Mouse (Mus musculus) cerebellum, postnatal 36 days (tissue): ENCODE measurements around the gene Gfi1b.

Source experiments
- DNase-seq, 2 experiments: peaks; one replicate each; pipeline ENCODE4 v3.0.0; 2021 to 2022; ENCODE audit warnings: mixed read lengths in 2 of 2

Gfi1b gene

DNA sequence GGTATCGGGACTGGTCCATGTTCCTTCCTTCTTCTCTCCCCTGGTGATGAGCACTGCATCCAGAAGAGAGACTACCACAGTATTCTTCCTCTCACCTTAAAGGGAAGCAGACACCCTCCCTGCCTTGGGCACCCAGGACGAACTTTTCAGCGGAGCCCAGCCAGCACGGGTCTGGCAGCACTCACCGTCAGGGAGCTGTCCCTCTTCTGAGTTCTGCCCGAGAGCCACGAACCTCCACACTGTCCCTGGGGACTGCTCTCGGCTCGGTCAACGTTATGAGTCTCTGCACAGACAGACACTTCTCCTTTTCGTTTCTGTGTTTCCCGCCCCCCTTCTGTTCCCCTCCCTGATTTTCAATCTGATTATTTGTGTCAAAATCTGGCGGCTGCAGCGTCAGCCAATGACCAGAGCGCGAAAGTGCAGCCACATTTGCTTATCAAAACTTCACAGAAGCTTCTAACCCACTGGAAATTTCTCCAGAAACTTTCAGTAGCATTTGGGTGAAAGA is at the start of gene Gfi1b:
Gene Gfi1b, minus strand, starts transcription at position 319 of the 508 bp plus-strand sequence.
- no peak for DNase-seq

DNA sequence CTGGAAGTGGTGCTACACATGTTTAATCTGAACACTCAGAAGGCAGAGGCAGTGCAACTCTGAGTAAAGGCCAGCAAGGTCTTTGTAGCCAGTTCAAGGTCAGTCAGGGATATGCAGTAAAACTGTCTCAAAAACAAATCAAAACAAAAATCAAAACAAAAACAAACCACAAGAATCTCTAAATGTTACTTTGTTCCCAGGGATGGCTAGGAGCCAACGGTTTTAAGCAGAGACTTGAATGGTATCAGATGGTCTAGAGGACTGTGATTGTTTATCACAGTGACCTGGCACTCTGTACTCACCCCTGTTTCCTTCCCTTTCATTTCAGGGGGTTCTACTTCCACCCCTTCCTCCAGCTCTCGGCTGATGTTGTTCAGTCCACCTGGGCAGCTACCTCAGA is 49.7 kb upstream of the Gfi1b start:
- DNase-seq: no peak

DNA sequence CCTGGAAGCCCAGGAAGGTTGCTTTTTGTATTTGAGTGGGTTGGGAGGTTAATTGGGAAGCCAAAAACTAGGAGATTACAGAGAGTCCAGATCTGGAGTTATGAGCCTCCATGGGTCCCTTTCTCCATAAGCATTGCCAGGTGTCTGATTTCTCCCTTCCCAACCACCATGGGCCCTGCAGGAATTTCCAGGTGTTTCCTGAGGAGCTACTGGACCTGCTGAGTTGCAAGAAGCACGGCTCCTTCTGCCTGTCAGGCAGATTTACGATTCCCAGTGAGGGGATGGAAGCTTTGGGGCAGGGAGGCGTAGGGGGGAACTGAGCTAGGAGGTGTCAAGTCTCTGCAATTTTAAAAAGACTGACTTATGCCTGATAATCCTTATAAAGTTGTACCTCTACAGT is 44.0 kb upstream of the Gfi1b start:
- DNase-seq: no peak

DNA sequence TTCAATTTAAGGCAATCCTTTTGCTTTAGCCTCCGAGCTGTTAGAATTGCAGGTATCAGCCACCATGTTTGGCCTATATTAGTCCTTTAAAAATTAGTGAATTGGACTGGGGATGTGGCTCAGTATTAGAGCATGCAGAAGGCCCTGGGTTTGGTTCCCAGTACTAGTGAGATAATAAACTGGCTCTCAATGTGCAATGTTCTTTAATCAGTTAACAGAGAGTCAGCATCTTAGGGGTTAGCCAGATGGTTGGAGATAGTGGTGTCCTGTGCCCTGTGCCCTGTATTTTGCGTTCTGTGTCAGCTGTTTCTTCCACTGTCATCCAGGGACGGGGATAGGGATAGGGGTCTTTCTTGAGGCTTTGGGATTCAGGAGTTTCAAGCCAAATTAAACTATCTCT is 41.1 kb upstream of the Gfi1b start:
- no peak for DNase-seq

DNA sequence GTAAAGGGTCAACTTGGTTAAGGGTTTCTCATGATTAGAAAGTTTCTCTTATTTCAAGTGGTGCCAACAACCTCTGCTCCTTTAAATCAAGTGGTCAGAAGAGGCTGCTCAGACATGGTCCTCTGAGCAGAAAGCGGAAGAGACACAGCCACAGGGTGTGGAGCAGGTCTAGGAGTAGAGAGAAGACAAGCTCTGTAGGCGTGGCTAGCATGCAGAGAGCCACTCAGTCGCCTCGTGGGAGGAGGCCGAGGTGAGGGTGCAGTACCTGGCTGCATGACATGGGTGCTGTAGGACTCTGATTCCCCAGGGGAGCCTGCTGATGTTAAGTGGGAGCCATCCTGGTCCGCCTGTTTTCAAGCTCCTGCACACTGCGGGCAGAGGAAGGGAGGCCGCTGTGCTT is 34.4 kb upstream of the Gfi1b start:
- no peak for DNase-seq

DNA sequence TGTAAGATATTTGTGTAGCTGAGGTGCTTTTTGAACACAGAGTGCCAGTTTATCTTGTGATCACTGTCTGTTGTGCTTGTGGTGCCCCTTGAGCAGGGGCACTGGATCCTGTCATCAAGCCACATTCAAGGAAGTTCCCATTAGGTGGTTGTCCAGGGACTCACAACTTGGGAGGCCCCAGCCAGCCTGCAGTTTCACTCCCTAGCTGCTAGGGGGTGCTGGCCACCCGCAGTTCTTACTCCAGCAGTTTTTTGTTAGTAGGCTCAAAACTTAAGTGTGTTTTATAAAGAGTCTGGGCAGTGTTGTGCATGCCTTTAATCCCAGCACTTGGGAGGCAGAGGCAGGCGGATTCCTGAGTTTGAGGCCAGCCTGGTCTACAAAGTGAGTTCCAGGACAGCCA is 32.5 kb upstream of the Gfi1b start:
- no peak for DNase-seq

DNA sequence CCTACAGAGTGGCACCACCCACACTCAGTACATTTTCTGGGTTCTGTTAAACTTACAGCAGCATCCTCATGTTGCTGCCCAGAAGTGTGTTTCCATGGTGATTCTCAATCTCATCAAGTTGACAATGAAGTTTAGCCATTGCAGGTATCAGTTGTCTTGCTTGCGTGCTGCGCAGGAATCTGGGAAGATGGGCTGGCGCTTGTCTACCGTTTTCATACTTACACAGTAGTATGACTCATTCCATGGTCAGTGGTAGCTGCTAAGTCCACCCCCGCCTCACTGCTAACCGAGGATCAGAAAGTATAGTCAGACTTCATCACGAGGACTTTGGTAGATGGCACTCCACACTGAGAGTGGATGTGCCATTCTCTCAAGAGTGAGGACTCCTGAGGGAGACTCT is 31.6 kb upstream of the Gfi1b start:
- no peak for DNase-seq

DNA sequence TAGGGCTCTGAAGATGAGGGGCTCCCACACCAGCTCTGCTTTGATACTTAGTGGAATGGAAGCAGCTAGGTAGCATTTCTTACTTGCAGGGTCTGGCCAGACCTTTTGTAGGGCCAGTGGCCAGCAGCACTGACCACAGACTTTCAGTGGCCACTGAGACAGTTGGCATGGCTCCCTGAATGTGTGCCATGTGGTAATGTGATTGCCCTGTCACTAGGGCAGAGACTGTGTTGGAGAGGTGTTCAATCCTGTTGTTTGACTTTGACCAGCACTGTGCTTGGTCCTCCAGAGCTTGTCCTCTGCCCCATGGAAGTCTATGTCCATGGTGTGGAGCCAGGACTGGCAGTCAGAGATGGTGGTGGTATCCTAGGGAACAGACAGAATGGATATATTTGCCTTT is 28.7 kb upstream of the Gfi1b start:
- peak; percentile 40 for DNase-seq

DNA sequence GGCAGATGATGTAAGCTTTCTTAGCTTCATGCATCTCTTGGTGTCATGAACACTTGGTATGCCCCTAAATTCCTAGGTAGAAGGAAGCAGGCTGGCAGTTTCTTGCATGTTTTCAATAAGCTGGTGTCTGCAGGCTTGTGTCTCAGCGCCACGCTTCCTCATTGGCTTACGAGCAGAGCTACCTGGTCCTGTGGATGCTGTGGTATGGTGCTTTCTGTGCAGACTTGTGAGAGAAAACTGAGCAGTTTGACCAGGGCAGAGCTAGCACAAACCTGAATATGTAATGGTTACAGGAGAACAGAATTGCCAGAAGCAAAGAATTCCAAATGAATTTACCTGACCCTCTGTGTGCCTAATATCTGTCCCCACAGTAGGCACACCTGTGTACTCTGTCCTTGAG is 21.3 kb upstream of the Gfi1b start:
- no peak for DNase-seq

DNA sequence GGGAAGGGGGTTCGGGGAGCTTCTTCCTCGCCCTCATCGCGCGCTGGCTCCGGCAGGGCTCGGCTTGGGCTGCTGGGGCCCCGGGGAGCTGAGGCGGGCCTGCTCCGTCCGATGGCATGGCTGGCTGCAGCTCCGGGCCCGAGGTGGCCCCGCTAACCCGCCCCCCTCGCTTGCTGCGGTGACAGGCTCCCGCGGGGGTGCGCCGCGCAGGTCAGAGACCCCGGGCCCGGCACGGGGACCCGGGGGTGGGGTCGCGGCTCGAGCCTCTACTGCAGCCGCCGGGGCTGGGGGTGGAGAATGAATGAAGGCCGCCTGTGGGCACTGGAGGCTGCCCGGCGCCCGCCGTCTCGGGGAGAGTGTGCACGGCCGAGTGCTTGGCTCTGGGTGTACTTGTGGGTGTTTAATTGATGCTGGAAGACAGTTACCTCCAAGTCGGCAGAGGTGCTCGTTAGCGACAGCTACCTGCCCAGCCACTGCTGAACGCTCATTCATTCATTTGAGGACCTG is 19.7 kb upstream of the Gfi1b start:
- DNase-seq: peak in 1 of 2 experiments; percentile 31

DNA sequence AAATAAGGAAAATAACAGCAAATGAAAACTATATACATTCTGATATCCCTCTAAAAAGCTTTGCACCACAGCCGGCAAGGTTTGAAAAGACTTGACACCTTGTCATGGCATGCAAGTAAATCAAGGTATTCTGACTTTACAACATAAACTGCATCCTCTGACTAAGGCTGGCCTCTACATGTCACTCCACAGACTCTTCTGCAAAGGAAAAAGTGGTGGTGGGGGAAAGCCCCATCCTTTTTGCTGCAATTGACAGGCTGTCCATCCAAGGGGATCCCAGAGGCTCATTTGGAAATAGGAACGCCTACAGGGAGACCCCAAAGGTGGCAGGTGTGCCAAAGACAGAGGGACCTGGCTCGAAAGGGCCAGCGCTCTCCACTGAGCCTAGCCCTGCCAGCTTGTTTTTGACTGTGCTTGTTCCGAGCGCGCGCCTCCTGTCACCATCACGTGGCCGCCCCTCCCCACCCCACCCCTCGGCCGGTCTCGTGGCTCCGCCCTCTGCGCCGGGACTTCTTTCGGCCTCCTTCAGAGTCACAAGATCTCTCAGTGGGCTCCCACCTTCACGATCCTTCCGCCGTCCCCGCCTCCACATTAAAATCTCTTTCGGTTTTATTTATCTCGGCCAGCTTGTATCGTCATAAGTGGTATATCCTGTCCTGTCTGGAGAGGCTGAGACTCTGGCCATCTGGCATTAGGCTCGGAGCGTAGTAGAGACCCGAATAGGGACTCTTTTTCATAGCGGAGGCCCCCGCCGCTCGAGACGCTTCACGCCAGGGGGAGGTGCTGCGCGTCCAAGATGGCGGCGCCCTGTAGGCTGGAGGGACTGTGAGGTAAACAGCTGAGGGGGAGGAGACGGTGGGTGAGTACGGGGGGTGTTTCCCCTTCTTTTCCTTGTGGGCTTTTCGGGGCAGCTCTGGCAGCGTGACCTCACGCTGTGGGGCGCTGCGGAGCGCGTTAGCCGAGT is 19.0 kb upstream of the Gfi1b start, which contains the start of gene Tsc1:
Gene Tsc1, plus strand, starts transcription at position 768 of the 964 bp plus-strand sequence.
- DNase-seq: peak; percentile 94 to 96

DNA sequence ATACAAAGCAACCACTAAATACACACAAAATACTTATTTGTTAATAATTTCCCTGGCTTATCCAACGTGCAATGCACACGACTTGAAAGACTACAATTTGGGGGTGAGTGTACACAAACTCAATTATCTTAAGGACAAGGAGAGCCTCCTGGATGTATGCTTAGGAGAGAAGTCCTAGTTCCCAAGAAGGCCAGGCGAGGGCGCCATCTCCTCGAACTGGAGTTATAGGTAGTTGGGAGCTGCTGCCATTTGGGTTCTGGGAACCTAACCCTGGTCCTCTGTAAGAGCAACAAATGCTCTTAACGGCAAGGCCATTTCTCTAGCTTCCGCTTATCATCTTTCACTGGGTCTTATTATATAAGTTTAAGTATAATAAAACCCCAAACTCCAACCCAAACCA is 18.0 kb upstream of the Gfi1b start:
- peak; percentile 38 to 46 for DNase-seq

DNA sequence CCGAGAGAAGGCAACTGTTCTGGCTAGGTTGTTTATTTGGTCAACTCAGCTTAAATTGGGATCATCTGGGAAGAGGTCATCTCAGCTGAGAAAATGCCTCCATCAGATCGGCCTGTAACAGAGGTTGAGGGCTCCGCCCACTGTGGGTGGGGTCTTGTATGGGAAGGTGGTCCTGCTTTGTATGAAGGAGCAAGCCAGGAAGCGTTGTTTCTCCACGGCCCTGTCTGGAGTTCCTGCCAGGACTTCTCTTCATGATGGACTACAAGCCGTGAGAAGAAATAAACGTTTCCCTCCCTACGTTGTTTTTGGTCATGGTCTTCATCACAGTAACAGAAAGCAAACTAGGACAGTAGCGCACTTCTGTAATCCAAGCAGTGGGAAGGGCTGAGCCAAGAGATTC is 17.1 kb upstream of the Gfi1b start:
- no peak for DNase-seq

DNA sequence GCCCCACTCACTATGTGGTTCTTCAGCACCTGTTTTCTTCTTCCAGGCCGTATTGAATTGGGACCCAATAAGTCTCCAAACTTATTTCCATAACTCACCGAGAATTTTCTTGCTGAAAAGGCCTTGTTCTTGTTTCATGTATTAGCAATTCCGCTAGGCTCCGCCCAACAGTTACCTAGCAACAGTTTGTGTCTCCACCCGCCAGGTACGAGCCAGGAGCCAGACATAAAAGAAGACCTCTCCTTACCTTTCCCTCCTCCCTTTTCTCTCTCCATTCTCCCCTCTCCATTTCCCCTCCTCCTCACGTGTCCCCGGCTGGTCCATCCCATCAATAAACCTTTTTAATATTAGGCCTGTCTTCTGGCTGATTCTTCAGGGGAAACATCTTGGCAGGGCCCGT is 16.6 kb upstream of the Gfi1b start:
- DNase-seq: no peak

DNA sequence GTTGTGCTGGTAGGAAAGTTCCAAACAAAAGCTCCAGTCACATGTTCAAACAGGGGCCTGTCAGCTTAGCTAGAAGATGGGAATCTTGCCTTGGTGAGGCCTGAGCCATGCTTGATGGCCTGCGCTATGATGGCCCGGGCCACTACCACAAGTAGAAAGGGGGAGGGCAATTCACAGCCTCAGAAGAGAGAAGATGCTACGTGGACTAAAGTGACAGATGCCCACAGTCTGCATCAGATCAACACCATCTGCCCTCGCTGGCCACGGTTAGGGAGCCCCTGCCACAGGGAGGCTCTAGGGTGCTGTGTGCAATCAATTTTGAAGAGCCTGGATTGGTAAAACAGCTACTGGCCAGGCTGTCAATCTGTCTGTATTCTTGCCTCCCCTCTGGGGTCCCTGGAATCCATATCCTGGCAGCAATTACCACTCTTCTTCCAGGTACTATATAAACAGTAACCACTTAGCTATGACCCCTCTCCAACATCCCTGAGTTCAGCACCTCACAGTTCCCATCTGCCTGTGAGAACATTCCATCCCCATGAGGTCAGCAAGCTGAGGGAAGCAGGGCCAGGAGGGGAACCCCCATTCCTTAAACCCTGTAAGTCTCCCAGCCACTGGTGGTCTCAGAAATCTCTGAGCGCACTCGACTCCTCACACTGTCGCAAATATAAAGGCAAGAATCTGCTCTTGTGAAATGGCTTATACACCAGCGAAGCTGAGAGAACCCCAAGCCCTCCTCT is 15.5 kb upstream of the Gfi1b start:
- DNase-seq: no peak

DNA sequence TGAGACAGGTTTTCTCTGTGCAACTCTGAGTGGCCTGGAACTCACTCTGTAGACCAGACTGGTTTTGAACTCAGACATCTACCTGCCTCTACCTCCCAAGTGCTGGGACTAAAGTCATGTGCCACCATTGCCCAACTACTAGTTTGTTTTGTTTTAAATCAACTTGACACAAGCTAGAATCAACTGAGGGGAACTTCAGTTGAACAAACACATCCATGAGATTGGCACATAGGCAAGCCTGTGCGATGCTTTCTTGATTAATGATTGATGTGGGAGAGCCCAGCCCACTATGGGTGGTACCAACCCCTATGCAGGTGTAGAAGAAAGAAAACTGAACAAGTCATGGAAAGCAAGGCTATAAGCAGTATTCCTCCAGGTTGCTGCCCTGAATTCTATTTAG is 13.4 kb upstream of the Gfi1b start:
- no peak for DNase-seq

DNA sequence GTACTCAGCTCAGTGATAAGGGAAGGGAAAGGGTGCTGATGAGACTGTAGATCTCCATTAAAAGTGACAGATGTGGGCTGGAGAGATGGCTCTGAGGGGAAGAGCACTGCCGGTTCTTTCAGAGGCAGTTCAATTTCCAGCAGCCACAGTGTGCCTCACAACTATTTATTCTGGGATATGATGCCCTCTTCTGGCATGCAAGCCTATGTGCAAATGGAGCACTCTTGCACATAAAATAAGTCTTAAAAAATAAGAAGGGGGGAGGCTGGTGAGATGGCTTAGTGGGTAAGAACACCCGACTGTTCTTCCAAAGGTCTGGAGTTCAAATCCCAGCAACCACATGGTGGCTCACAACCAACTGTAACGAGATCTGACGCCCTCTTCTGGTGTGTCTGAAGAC is 11.4 kb upstream of the Gfi1b start:
- DNase-seq: no peak

DNA sequence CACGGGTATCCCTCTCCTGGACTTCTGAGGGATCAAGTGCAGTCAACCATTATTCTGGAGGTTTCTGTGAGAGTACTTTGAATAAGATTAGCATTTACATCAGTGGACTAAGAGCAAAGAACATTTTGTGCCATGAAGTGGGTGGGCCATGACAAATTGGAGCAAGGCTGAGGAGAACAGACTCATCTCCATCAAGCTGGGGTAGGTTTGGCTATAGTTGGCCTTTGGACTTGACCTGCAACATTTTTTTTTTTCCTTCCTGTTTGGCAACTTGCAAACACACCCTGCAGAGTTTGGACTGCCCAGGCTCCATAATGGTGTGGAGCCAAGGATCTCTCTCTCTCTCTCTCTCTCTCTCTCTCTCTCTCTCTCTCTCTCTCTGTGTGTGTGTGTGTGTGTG is 10.8 kb upstream of the Gfi1b start:
- DNase-seq: no peak

DNA sequence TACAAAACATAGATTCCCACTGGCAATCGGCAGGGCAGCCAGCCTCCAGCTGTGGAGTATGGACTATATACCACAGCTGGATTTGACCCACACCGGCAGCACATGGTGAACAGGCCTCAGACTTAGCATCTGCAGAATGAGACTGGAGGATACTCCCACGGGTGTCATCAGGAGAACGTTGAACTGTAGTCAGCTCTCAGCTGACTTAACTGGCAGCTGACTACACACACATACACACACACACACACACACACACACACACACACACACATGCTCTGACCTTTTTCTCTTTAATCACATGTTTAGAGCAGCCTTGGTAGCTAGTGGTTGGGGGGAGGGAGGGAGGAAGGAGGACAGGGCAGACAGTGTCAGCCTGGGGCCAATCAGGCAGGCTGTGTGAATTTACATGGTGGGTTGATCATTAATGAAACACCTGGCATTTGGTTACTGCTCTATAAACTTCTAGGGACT is 8.2 kb upstream of the Gfi1b start:
- DNase-seq: no peak

DNA sequence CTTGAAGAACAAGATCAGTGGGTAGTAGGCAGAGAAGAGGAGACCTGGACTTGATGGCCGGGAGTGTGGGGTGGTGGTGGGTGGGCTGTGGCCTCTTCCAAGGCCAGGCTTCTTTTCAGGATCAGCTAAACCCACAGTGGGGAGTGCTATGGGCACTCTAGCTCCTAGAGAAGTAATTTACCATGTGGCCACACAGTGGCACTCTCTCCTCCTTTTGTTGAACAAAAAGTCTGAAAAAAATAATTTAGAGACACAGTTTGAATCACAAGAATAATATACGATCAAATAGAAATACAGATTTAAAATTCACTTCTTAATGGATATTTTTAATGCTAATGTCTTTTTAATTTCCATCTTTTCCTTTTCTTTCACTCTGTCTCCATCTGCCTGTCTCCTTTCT is 6.3 kb upstream of the Gfi1b start:
- DNase-seq: no peak

DNA sequence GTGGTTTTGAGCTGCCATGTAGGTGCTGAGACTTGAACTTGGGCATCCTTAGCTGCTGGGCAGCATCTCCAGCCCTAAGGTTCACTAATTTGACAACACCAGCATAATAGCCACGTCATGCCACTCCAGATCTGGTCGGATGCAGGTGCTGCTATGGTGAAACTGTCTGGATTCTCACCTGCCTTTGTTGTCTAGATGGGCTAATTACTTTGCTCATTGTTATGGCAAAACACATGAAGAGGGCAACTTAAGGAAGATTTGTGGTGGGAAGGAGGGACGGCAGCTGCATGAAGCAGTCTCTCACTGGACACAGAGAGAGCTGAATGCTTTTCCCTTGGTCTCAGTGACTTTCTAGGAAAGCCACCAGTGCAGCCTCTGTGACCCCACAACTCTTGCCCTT is 4.3 kb upstream of the Gfi1b start:
- DNase-seq: no peak

DNA sequence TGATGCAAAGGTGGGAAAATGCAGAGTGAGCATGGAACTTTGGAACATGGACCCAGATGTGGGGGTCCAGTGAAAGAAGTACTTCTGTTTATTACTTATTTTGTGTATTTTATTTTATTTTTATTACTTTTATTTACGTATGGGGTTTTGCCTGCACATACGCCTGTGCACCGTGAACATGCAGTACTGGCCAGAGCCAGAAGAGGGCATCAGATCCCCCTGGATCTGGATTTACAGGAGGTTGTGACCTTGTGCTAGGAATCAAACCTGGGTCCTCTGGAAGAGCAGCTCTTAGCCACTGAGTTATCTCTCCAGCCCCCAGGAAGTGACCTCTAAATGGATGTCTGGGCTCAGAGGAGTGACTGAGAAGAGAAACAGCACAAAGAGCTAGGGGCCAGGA is 3.1 kb upstream of the Gfi1b start:
- no peak for DNase-seq

DNA sequence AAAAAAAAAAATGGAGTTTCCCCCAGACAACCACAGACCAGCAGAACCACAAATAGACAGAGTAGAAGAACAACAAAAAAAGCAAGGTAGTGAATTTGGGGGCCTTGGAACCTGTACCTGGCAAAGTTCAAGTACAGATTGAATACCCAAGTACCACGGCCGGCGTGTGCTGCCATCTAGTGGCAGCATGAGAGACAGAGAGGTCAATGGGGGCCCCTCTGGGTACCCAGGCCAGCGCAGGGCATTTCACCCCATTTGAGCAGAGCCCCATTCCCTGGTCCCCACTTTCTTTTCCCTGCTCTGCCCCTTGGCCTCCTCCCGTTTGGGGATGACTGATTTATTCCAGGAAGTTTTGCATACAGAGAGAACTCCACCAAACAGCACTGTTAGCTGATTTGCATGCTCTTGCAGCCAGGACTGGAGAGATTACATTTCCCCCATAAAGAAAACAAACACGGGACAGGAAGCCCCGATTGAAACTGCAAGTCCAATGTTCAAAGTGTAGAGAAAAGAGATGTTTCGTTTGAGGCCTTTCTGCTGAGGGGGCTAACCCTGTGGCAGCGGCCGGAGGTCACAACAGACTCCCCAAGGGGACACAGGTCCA is 841 bp upstream of the Gfi1b start:
- peak; percentile 31 to 47 for DNase-seq
